Mouse (Mus musculus): ENCODE data around the gene Snx33. TPM values are rescaled to one million over a fixed set of nuclear protein-coding genes. Genes with fewer than 3 reads are reported as not detected.

Snx33 gene
- polyA plus RNA-seq (2014; fragmentation: Illumina TruSeq; extraction: RNeasy Lipid Tissue Mini Kit (QIAGEN cat#74804); ENCODE audit: low replicate concordance): 0.37 TPM

DNA sequence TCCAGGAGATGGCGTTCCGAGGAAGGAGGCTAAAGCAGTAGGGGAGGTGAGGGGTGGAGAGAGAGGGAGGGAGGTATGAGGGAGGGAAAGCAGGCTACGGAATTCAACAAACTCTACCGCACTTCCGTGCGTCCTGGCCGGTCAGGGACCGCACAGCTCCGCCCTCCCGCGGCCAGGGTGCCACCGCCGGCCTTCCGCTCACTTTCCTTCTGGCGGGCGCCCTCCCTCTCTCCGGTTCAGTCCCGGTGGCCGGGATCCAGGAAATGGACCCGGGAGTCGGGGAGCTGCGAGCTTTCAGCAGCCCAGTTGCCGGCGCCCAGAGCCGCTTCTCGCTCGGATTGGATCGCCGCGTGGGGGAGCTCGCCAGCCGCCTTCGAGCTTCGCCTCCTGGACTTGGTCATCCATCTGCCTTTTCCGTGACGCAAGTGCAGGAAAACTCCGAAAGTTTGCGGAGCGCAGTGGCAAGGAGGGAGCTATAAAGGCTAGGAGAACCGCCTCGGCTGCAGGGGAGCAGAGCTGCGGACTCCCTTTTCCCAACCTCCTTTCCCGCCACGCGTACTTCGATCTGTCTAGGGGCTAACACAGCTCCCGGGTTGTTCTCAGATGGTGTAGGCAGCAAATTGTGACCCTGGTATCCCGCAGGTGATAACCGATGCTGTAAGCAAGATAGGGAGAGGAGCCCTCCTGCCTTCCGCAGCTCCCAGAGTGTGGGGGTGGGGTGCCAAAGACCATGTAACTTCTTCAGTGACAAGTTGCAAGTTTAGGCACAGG, at the start of gene Snx33:
Snx33 (minus strand) TSS at position 331 of the 771 bp plus-strand sequence.

DNA sequence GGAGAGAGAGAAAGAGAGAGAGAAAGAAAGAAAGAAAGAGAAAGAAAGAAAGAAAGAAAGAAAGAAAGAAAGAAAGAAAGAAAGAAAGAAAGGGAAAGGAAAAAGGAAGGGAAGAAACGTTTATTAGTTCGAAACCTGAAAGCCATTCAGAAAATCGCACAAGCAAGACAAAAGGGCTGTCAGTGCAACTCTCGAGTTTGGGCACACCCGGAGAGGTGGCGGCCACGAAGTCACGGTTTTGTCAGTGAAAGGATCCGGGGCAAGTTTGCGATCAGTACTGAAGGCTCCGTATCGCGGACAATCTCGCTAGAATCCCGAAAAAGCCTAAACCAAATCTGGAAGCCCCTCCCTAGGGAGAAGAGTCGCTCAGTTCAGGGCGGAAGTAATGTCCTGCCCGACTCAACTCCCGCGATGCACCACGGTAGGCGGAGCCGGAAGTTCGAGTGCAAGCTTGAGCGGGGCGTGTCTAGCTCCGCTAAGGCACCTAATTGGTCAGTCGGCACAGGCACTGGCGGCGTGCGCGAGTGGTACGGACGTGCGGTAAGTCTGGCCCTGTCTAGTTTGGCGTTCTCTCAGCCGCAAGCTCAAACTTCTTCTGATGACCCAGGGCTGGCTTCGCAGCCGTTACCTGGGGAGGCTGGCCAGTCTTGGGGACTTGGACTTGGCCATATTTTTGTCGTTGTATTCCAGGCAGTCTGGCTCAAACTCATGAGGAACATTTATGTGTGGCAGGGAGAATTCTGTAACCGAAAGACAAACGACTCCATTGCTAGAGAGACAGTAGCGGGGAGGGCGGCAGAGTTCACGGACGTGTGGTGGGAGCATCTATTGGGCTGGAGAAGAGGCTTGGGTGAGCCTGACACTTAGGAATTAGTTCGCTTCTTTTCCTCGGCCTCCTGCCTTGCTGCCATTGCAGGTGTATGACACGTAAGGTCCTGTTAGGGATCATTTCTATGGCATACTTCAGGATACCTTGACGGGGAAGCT, 22.5 kb upstream of the Snx33 start, which contains the start of gene Snupn:
Snupn (plus strand) TSS at position 465 of the 987 bp plus-strand sequence.

DNA sequence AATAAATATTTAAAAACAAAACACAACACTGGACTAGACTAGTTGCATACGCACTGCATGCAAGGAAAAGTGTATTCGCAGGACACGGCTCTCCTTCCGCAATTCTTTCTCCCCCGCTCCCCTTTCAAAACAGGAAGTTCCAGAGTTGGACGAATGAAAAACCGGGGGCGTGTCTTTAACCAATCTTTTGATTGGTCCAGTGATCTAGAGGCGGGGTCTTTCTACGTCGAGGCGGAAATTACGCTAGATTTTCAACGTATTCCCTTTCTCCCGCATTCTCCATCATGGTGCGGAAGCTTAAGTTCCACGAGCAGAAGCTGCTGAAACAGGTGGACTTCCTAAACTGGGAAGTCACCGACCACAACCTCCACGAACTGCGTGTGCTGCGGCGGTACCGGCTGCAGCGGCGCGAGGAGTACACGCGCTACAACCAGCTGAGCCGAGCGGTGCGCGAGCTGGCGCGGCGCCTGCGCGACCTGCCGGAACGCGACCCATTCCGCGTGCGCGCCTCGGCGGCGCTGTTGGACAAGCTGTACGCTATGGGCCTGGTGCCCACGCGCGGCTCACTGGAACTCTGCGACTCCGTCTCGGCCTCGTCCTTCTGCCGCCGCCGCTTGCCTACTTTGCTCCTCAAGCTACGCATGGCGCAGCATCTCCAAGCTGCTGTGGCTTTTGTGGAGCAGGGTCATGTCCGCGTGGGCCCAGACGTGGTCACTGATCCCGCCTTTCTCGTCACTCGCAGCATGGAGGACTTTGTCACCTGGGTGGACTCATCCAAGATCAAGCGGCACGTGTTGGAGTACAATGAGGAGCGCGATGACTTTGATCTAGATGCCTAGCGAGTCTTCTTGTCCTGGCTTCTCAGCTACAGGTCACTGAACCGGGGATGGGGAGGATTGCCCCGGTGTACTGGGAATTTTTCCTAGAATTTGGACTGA, 9.3 kb upstream of the Snx33 start, which contains the start of gene Imp3:
Imp3 (plus strand) TSS at position 253 of the 938 bp plus-strand sequence.

Other genes starting within 250 kb of the Snx33 start
- not detected for gene Lingo1, start 131.9 kb downstream of the Snx33 start, polyA plus RNA-seq (2014; fragmentation: Illumina TruSeq; extraction: RNeasy Lipid Tissue Mini Kit (QIAGEN cat#74804); ENCODE audit: low replicate concordance)
- gene Odf3l1, start 63.7 kb downstream of the Snx33 start, polyA plus RNA-seq (2014; fragmentation: Illumina TruSeq; extraction: RNeasy Lipid Tissue Mini Kit (QIAGEN cat#74804); ENCODE audit: low replicate concordance): not detected
- gene Cspg4, start 63.3 kb downstream of the Snx33 start, polyA plus RNA-seq (2014; fragmentation: Illumina TruSeq; extraction: RNeasy Lipid Tissue Mini Kit (QIAGEN cat#74804); ENCODE audit: low replicate concordance): 0.37 TPM
- 29.0 TPM for gene Imp3, start 9.1 kb upstream of the Snx33 start, polyA plus RNA-seq (2014; fragmentation: Illumina TruSeq; extraction: RNeasy Lipid Tissue Mini Kit (QIAGEN cat#74804); ENCODE audit: low replicate concordance)
- 3.8 TPM for gene Snupn, start 22.5 kb upstream of the Snx33 start, polyA plus RNA-seq (2014; fragmentation: Illumina TruSeq; extraction: RNeasy Lipid Tissue Mini Kit (QIAGEN cat#74804); ENCODE audit: low replicate concordance)
- gene Ptpn9, start 66.6 kb upstream of the Snx33 start, polyA plus RNA-seq (2014; fragmentation: Illumina TruSeq; extraction: RNeasy Lipid Tissue Mini Kit (QIAGEN cat#74804); ENCODE audit: low replicate concordance): 14.0 TPM
- gene Sin3a, start 143.7 kb upstream of the Snx33 start, polyA plus RNA-seq (2014; fragmentation: Illumina TruSeq; extraction: RNeasy Lipid Tissue Mini Kit (QIAGEN cat#74804); ENCODE audit: low replicate concordance): 19.8 TPM
- 10.1 TPM for gene Man2c1, start 202.3 kb upstream of the Snx33 start, polyA plus RNA-seq (2014; fragmentation: Illumina TruSeq; extraction: RNeasy Lipid Tissue Mini Kit (QIAGEN cat#74804); ENCODE audit: low replicate concordance)
- gene Neil1, start 219.9 kb upstream of the Snx33 start, polyA plus RNA-seq (2014; fragmentation: Illumina TruSeq; extraction: RNeasy Lipid Tissue Mini Kit (QIAGEN cat#74804); ENCODE audit: low replicate concordance): not detected
- 5.9 TPM for gene Commd4, start 230.0 kb upstream of the Snx33 start, polyA plus RNA-seq (2014; fragmentation: Illumina TruSeq; extraction: RNeasy Lipid Tissue Mini Kit (QIAGEN cat#74804); ENCODE audit: low replicate concordance)

Data from small intestine, adult 10 weeks (tissue).